Mouse (Mus musculus) layer of hippocampus, postnatal 36 days (tissue): Measurements from ENCODE around the gene Apob. TPM values are rescaled to one million over a fixed set of nuclear protein-coding genes. Genes with fewer than 3 reads are reported as not detected.

Experiments used
- DNase-seq, 2 experiments: peaks; one replicate each; pipeline ENCODE4 v3.0.0; 2022
- total RNA-seq, 2 experiments: library from RNA; stranded (reverse); gene quantifications; 2 replicates each; pipeline ENCODE4 v1.2.3; 2021

The Apob gene
- total RNA-seq, 2 experiments from 2014 or later: not detected

DNA sequence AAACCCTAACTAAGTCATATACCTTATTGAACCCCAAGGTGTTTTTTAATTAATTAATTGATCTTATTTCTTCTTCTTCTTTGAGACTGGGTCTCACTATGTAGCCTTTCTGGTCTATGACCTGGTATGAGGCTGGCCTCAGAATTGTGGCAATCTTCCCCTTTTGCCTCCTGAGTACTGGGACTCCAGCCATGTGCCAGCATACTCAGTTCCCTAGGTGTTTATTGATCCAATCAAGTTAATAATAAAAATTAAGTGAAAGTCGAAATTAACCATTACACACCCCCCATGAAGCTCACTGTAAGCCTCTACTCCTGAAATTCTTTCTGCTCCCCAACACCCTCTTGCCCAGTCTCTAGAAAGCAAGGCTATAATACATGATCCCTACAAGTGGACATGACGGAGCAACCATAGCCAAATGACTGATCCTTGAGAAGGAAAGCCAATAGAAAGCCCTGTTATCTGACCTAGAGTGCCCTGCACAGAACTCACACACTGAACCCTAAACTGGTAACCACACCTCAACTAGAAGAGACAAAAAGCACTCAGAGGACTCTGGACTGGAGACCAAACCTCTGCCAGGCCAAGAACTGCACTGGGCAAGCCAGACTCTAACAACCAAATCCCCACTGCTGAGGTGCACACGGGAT lies 60.8 kb downstream of the Apob start:
- DNase-seq: no peak

DNA sequence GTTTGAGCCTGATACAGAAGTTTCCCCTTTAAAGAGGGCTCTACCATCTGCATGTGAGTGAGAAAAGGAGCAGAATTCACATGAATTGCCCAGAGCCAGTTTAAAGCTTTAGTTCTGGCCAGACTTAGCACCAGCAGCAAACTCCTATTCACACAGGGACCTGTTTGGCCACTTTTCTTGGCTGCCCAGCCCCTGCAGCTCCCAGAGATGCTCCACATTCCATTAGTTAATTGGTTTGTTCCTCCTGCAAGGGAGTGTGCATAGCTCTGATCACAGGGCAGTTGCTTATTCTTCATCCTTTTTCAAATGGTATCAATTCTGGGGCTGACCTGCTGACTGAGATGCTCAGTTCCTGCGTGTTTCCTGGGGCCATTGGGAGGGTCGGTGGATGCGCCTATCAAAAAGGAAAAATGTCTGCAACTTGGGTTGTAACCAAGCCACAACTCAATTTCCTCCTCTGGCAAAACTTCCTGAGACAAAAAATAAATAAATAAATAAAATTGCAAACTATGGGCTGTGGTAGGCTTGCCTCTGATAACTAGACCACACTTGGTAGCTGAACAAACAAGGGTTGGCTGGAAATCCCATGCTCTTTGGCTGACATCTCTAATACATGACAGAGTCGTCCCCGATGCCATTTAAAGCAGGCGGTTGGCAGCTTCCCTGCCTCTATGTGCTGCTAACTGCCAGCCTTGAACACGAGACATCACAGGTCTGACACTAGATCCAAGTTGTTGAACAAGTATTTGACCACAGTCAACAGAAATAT lies 65.4 kb downstream of the Apob start:
- DNase-seq: no peak

DNA sequence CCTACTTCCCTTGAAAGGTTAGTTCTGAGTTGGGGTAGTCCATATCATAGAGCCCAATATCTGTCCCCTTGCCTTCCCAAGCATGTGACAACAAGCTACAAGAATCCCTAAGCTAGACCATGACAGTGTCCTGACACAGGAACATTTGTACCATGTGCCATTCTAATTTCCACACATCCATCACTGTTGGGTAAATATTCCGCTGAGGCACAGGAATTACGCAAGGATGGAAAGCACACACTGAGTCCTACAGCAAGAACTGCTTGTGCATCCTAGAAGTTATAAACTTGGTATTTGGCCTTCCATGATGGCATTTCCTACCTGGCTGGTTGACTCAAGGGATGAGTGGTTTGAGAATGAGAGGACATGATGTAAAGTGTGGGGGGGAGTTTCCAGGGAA lies 69.6 kb downstream of the Apob start:
- DNase-seq: no peak

DNA sequence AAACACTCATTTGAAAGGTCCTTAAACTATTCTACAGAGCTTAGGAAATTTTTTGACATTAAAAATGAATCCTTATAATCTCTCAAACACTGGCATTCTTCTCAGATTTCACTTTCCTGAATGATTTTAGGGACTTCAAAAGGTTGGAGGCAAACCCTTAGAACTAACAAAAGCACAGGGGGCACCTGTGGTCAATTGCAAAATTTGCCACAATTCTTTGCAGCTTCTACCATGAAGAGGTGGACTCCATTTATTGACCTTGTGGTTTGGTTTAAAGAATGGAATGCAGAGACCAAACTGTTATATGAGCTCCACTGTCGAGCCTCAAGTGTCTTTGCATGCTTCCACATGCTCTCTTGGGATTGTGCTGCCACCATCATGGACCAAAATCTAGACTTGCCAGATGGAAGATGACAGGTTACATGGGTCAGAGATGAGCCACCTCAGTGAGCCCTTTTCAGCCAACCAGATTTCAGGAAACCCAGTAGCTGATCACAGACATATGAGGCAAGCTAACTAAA lies 70.4 kb downstream of the Apob start:
- no peak for DNase-seq

DNA sequence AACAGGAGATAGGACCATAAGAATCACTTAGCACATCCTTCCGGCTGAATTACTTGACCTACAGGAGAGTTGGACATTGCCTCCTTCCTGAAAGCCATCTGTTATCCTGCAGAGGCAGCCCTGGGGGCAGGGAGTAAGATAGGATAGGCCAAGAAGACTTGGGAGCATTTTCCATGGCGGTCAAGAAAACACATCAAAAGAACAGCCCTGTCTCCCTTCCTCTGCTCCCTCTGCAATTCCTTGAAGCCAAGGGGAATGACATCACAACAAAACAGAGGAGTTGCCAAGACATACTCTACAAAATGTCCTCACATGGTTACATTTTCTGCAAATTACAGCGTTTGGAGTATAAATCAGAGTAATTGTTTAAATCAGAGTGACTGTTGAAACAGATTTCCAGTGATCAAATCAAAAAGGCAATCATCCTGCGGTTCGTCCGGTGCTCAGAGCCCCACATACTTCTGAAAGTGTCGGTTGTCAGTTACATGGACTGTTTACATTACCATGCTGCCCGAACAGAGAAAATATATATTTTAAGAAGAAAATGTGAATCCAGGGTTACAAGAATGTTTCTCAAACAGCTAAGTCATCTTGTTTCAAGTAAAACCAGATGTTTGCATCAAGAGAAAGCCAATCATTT lies 78.7 kb downstream of the Apob start:
- DNase-seq: no peak

DNA sequence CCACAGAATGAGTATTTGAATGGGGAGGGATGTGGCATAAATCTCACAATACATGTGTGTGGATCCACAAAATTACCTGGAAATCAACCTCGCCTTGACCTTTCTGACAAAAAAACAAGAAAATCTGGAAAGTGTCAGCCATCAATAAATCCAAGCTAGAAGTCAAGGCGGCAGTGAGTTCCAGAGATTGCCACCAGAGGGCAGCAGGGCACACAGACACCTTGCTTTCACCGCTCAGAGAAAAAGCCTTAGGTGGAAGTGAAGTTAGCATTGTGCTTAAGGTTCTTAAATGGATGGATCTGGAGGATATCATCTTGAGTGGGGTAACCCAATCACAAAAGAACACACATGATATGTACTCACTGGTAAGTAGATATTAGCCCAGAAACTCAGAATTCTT lies 82.1 kb downstream of the Apob start:
- DNase-seq: peak; percentile 52 to 59

DNA sequence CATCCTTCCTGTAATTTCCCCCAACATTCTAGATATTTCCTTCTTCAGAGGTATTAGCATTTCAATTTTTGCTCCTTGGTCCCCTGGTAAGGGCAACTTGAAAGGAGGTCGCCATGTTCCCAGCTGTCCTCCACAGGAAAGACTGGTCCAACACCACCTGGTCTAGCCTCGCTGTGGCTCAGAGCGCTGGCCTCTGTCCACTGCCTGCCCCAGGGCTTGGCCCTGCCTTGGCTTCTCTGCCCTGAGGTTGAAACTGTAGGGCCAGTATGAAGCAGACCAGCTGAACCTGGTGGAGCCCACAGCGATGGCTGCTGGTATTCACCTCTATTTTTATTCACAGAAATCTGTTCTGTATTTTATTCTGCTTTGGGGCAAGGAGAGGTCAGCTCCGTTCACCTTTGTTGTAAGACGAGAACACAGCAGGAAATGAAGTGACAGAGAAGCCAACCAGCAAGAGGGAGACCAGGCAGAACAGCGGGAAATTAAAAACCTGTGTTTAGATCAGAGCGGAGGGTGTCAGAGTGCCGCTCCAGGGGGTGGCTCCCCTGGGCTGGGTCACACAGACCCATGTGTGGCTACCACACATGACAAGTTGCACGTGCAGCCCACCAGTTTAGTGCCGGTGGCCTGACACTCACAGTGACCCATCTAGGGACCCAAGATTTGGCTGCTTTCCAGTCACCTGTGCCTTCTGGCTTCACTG lies 86.1 kb downstream of the Apob start:
- no peak for DNase-seq

Other genes starting within 250 kb of the Apob start
- 10 to 100 TPM; 47.1 to 48.1 TPM for gene Ldah, start 230.5 kb downstream of the Apob start, total RNA-seq